Mouse (Mus musculus) CH12.LX (cell line): ENCODE results near the gene AA986860.

ENCODE experiments used
- CTCF ChIP-seq, 2 experiments: IDR thresholded peaks in 1 of 2; conservative IDR thresholded peaks in 1 of 2; 2 replicates each; pipeline ENCODE4 v1.5.1; 2011 to 2012; ENCODE audit warnings: low read depth in 2 of 2, low read length in 2 of 2, improper control_type of control experiment in 1 of 2, inconsistent platforms in 1 of 2, mild to moderate bottlenecking in 1 of 2, moderate library complexity in 1 of 2
- MAFK ChIP-seq: IDR thresholded peaks from 2 replicates; pipeline ENCODE4 v1.6.1; 2011; ENCODE audit warnings: low read length, improper control_type of control experiment; ENCODE audit not compliant: insufficient replicate concordance
- MYC ChIP-seq: IDR thresholded peaks from 2 replicates; pipeline ENCODE4 v1.6.1; 2011; ENCODE audit warnings: low read depth, mild to moderate bottlenecking, improper control_type of control experiment, low read length
- POLR2A ChIP-seq: IDR thresholded peaks from 2 replicates; pipeline ENCODE4 v1.6.1; 2011; ENCODE audit warnings: low read depth, mild to moderate bottlenecking, improper control_type of control experiment, low read length
- POLR2AphosphoS2 ChIP-seq: IDR thresholded peaks from 2 replicates; pipeline ENCODE4 v1.6.1; 2011; ENCODE audit warnings: low read depth, low read length, improper control_type of control experiment
- RAD21 ChIP-seq: IDR thresholded peaks from 2 replicates; pipeline ENCODE4 v1.6.1; 2011; ENCODE audit warnings: low read depth, mild to moderate bottlenecking, low read length, improper control_type of control experiment, moderate library complexity
- TBP ChIP-seq: conservative IDR thresholded peaks from 2 replicates; pipeline ENCODE4 v1.6.1; 2011; ENCODE audit warnings: low read depth, low read length, improper control_type of control experiment
- USF1 ChIP-seq: IDR thresholded peaks from 2 replicates; pipeline ENCODE4 v1.6.1; 2014; ENCODE audit warnings: low read depth, mild to moderate bottlenecking, inconsistent platforms, low read length, improper control_type of control experiment
- ZNF384 ChIP-seq: IDR thresholded peaks from 2 replicates; pipeline ENCODE4 v1.6.1; 2012; ENCODE audit warnings: low read depth, low read length, improper control_type of control experiment, inconsistent platforms

- TF ChIP-seq MAFK (no peak), CTCF (conservative IDR thresholded peaks at IDR 0.05 in 1 of 2, IDR thresholded peaks at IDR 0.05 in 1 of 2; ENCODE audit: low read depth in 2 of 2, low read length in 2 of 2) (no peak), POLR2A (no peak), TBP (no peak), ZNF384 (no peak), RAD21 (no peak), MYC (no peak), USF1 (no peak), POLR2AphosphoS2 (no peak)
These were observed 13.8 kb downstream of the AA986860 start for GRCm38 (mm10) chr1:130745591-130745990.
